Mouse (Mus musculus) T-helper 17 cell (primary cell): ENCODE data around the gene Fgf13.

Source experiments
- in situ Hi-C, 2 experiments: fragments of 300-600 bp; cut with MboI, MseI; formaldehyde crosslinking; loops; 1 replicate in 1 of 2; 2 replicates in 1 of 2; pipeline ENCODE4 v1.15.1; 2025; ENCODE audit warnings: high pct_unique_total_duplicates in 2 of 2

Fgf13 gene

DNA sequence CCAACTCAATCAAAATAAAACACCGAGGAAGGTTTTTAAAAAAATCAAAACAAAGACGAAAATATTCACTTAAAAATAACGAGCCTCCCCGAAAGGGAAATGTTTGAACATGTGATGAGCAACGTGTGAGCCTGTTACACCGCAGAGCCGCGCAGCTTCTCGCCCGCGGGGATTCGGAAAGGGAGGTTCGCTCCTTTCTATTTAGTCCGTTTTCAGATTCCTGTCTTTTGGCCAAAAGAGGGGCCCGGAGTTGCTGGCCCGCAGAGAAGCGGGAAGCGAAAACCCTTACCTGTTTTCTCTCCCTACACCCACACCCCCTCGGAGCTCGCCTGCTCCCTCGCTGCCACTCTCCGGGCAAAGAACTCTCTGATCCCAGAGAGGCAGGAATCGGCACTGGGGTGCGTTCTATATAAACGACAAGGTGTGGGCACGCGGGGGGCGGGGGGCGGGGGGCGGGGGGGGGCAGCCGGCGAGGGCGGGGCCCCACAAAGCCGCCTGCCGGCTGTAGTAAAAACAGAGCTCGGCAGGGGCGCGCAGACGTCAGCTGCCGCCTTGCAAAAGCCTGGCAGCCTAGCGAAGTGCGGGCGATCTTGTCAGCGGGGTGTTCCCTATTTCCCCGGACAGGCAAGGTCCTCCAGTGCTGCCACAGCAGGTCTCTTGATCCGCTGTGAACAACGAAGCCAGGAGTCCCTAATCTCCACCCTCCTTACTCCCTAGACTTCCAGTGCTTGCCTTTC is at the start of gene Fgf13:
Fgf13 (minus strand) TSS at position 377 of the 737 bp plus-strand sequence.
- in situ Hi-C loops = no loop called here

DNA sequence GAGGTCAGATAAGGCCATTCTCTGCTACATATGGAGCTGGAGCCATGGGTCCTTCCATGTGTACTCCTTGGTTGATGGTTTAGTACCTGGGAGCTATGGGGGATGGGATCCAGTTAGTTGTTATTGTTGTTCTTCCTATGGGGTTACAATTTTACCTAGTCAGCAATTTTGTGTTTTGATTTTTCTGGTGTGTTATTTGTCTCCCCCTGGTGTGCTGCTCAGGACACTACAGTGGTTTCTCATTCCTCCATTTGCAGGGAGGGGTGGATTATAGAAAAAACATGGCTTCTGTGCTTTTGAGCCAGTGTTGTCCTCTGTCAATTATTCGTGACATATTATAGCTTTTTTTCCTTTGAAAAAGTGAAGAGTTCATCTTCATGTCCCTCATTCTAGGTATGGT is 38.7 kb upstream of the Fgf13 start:
- in situ Hi-C loops = no loop called here

DNA sequence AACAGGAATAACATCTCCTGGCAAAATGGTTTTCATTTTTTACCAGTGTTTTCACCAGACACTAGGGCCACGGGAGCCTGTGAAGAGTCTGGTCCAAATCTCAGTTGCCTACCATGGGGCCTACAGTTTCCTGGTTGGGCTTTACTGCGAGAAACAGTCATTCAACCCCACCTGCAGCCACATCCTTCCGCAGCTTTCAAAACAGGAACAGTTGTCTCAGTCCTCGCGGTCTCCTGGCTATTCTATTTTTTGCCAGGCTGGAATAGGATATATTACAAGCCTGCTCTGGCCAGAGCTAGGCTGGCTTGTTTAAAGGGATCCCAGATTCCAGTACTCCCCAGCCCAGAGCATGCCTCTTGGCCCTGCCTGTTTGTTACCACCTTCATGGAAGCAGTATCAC is 21.2 kb upstream of the Fgf13 start:
- in situ Hi-C loops = loop anchor here in 1 of 2 experiments (25.0 kb wide), 1 partner anchor 977 kb away; no protein-coding TSS in a partner anchor

DNA sequence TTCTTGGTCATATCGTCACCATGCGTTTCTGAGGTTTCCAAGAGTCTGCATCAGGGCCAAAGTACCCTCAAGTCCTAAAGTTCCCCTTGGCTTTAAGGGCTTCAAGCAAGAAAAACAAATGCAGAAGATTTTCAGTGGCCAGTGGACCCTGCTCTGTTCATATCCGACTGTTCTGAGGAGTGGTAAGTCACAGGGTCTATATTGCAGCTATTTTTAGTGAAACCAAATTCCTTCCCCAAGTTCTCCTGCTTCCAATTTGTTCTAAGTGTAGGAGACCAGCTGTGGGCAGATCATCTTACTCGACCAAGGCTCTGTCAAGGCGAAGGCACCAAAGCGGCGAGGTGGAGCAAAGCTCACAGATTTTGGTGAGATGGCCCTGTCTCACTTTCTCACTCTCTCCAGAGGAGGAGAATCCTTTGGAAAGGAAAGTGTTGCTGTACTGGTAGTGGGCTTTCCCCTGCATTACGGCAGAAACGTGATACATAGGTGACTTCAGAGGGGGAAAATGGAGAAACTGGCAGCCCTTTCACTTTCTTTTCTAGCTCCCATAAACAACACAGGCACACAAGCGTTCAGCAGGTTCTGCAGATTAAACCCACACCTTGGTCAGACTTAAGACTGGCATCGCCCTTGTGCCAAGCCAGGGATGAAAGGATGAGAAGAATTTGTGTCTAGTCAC is 17.8 kb upstream of the Fgf13 start:
- in situ Hi-C loops = loop anchor here in 1 of 2 experiments (25.0 kb wide), 1 partner anchor 973 kb away; no protein-coding TSS in a partner anchor

DNA sequence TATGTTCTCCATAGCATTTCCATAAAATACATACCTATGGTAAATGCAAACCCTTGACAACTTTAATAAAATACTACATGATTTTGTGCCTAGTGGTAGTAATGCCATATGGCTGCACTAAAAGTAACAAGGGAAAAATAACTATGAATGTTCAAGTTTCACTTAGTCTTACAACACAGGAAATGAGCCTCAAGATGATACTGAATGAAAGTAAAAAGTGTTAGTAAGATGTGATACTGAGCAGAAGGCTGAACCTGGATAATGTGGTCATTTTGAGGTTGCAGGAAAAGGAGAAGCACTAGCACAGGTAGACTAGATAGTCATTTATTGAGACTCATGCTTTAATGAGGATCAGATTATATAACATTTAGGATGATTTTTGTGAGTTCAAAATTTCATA is 16.2 kb upstream of the Fgf13 start:
- in situ Hi-C loops = loop anchor here in 1 of 2 experiments (25.0 kb wide), 1 partner anchor 972 kb away; no protein-coding TSS in a partner anchor

DNA sequence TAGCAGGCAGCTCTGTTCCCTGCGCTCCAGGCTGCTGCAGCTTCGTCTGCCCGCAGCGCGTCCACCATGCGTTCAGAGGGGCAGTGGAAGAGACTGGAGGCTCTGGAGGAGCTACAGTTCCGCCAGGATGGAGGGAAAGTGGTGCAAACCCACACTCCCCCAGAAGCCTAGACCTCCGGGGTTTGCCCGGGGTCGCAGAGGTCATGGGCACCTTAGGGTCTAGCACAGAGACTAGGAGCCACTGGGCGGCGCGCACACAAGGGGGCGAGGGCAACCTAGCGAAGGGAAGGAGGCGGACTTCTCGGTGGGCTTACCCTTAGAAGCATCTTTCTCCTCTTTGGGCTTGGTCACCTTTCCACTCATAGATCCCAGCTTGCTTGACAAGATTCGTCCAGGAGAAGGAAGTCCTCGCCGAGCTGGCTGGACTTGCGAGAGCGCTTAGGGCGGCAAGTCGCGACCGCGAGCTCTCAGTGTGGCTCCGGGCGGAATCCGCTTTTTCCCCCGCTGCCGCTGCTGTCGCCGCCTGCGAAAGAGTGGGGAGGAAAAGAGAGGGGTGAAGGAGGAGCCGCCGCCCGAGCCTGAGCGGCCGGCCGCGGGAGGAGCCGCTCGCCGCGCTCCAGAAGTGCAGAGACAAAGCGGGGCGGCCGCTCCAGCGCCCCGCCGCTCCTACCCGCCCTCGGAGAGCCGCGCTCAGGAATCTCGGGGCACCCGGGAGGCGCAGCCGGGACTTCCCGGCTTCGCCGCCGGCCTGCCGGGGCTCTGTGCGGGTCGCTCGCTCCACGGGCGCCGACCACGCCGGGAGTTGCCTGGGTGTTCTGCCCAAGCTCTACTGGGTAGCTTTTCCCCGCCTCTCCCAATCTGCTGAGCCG is 811 bp downstream of the Fgf13 start:
- in situ Hi-C loops = no loop called here

DNA sequence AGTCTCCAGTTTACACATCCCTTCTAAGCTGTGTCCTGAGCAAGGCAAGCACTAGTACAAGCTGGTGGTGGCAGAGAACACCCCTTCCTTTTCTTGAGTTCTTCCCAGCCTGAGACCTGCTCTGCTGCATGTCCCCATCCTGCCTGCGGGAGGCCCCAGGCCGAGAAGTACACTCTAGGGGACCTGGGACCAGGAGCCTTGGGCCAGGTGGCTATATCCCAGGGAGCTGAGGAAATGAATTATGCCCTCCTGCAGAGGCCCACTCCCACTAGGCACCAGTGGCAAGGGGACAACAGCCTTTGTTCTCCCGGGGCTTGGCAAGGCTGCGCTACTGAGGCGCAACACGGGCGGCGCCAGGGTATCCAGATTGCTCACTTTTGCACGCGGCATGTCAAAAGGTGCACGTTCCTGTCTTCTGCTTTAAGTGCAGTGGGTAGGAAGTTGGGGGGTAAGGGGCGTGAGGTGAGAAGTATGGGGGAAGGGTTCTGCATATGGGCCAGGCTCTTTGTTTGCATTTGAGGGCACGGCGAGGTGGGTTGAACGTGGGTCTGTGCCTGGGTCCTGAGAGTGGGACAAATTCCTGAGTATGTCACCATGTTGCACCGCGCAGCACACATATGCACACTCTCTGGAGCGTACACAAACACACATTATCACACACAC is 1.7 kb downstream of the Fgf13 start:
- in situ Hi-C loops = no loop called here

DNA sequence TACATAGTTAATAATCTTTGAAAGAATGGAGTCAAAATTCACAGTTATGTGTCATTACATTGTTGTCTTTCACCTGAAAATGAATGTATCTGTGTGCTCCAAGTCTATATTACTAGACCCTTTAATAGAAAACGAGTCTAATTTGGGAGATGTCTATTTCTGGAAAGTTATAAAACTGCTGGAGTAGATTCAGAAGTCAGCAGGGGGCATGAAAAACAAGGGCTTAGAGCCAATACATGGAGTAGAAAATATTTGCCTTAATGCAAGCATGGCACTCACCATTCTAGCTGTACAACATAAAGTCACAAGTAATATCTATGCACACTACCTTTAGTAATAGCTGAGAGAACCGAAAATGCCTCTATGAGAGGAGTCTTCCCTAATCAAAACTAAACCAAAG is 19.9 kb downstream of the Fgf13 start:
- in situ Hi-C loops = no loop called here

DNA sequence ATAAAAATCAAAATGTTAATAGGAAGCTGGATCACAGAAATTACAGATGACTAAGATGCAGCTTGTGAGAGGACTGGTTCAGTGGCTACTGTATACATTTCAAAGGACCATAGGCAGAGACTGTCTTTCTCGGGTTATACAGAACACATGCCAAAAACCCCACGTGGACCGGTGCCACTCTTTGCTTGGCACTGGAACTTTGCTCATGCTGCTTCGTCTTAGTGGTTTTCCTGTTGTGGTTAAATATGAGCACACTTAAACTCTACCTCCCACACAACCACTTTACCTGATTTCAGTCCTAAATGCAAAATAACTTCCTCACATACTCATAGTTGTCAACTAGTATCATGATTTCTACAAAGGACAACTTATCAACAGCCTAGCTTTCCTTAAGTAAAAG is 59.6 kb downstream of the Fgf13 start:
- in situ Hi-C loops = no loop called here

DNA sequence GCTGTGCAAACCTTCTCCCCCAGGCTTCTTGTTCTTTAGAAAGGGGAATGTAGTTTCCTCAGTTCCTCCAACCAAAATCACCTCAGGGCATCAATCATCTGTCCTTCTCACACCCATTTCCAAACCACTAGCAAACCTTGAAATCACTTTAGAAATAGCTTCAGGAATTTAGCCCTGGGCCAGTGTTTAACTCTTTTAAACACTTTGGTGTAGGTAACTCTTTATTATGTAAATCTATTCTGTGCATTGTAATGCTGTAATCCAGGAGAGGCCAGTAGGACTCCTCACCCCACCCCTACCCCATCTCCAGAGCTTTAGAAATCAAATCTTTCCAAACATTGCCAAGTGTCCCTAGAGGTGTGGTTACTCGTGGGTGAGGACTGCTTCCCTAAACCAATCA is 74.5 kb downstream of the Fgf13 start:
- in situ Hi-C loops = loop anchor here in 1 of 2 experiments (10.0 kb wide), 1 partner anchor 469 kb away; no protein-coding TSS in a partner anchor

DNA sequence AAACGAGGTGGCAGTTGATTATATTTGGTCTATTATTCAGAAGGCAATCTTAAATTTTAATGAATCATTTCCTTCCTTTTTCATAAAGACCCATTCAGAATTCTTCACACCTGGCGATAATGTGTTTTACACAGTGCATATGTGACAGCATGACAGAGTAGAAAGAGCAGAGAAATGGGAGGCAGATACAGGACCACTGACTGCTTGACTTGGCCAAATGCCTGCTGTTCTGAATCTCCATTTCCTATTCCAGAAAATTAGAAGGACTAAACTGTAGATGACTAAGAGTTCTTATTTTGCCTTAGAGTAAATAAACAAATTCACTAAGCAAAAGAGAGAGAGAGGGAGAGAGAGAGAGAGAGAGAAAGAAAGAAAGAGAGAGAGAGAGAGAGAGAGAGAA is 82.4 kb downstream of the Fgf13 start:
- in situ Hi-C loops = loop anchor here in 1 of 2 experiments (5.0 kb wide), 1 partner anchor 43 kb away; no protein-coding TSS in a partner anchor

DNA sequence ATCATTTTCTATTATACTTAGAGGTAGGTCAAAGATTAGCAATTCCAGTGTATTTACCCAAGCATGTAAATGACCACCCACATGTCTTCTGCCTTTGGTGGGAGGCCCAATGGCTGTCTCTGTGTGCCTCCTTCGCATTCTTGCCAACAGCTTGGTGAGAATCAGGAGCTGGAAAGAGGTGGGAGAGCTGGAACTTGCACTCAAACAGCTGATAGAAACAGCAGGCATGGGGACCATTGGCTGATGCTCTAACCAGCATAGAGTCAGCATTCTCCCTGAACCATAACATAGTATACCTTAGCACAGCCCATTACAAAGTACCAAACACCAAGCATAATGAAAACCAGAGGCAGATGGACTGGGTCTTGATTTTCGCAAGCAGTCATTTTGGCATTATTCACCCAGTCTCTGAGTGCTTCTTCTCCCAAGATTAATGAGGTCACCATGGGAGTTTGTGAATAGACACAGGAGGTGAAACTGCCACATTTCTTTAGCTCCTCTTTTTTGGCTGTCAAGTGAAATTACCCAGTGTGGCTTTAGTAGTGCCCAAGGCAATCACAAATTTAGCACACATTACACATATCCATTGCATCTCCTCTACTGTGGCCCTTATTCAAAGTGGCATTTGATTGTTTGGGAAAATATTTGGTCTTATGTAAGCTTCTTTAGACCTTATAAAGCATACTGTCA is 165.1 kb downstream of the Fgf13 start:
- in situ Hi-C loops = no loop called here

DNA sequence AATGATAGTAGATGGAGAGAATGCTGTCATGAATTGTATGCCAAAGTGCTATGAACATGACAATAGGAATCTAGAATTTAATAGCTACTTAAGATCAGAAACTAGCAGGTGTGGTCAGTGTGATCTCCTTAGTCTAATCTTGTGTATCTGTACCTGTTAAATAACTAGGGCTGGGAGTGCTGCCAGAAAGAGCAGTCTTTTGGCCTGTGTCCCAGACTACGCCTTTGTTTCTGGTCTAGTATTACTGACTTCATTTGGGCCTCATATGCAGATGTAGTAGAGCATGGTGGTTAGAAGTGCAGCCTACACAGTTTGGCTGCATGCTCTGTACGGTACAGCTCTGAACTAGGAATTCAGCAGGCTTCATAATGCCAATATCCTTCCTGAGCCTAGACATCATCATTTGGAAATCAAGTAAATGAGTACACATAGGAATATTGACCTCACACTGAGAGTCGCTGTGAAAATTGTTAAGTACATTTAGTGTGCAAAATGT is 276.9 kb downstream of the Fgf13 start:
- in situ Hi-C loops = no loop called here

DNA sequence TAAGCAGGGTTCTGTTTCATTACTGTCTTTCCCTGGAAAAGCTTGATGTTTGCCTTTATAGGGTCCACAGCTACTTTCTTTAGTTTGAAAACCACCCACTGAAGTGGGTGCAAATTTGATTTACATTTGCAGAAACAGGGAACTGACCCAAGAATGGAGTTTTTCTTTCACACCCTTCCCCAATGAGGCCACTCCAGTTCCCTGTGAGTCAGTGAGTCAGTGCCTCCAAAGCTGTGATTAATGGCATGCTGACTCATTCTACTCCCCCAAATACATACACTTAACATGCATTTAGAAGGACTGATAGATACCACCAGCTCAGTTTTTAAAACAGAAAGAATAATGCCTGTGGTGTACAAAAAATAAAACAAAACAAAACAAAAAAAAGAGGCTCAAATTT is 316.3 kb downstream of the Fgf13 start:
- in situ Hi-C loops = no loop called here

DNA sequence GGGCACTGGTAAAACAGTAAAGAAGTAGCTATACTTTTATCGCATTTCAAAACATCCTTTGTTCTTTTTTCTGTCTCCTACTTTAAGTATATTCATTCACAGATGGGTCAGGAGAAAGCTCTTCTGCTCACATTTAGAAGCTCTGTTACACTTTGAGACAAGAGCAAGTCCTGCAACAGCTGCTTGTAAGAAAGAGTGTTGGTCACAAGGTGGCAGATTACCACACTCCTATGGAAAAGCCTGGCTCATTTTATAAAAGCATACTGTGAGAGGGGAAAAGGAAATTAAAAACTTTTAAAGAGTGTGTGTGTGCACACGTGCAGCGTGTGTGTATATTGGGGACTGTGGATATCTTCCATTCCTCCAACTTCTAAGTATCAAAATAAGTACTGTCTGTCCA is 324.1 kb downstream of the Fgf13 start:
- in situ Hi-C loops = no loop called here

DNA sequence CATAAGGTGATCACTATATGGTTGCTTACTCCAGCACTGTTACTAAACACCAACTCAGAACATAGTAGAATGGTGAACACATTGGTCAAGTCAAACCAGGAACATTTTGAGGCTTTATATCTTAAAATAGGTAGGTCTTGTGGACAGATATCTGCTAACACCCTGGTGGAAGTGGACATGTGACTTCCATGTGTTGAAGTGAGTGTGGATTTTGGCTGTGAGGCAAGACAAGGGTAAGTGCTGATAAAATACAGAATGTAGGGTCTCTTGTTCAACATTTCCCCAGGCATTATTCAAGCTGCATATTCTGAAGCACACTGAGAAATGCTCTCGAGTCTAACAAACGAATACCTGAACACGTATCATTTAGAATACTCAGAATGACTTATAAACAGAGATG is 324.7 kb downstream of the Fgf13 start:
- in situ Hi-C loops = no loop called here

DNA sequence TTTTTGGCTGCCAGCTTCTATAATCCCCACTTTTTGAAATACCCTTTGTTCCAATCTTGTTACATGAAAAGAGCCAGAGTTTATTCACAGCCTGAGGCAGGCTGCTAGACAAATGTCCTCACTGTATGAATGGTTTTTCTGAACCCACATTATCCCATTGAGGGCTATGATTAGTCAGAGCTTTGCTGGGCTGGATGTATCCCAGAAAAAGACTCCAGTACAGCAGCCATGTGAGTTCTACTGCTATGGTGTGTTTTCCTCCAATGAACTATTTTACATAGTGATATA is 326.5 kb downstream of the Fgf13 start:
- in situ Hi-C loops = no loop called here

DNA sequence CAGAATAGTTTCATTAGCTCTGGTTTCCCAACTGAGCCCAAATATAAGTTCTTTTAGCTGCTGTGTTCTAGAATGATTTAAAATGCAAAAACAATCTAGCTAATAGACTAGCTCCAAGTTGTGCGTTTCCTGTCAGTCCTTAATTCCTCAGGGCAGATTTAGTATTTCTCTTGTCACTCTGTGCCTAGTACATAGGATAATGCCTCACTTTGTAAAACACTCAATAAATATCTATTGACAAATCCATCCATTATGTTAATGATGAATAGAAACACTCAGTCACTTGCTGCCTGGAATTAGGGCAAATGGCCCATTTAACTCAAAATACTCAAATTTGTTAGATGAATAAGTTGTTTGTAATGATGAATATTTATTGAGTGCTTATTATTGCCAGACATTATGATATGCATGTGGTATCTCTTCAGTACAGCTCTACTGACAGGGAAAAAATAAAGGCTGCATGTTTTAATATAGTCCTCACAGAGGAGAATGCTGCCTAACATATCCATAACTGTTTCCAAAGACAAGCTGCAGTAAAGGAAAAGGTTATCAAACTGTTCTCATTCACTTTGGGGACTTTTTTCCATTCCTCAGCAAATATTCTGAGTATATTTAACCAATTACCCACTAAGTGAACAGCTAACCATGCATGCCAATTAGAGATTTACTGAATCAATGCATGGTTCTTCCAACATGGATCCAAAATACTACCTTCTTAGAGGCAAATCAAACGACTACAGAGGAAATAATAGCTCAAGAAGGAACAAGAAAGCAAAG is 327.0 kb downstream of the Fgf13 start:
- in situ Hi-C loops = no loop called here

DNA sequence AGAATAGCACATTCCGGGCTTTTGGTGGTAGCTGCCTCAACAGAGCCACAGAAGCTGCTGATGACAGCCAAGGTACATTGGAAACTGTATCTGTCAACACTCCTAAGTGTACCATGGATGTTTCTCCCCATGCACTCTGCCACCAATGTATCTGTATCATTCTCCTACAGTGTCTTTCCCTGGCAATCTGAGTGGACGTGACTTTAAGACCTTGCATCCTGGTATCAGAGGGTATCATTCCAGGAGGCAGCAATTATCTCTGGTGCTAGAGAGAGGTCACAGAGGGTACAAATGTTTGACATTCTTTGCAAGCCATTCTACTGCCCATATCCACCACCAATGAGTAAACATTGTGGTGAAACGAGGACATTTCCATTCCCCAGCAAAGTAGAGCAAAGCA is 347.2 kb downstream of the Fgf13 start:
- in situ Hi-C loops = no loop called here

DNA sequence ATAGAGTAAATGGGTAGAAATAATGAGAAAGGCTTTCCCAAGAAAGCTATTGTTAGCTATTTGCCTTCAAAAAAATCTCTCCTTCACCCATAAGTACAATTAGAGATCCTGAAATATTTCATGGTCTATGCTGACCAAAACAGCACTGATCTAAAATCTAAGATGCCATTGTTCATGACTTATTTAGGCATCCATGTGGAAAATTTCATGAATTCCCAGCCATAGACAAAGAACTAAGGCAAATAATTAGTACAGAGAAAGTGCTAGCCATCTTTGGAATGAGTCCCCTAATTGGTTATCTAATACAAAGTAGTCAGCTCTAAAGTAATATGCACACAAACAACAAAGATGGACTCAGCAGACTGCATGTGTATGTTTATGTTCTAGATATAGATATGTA is 366.7 kb downstream of the Fgf13 start:
- in situ Hi-C loops = no loop called here
